Mouse (Mus musculus): Measurements from ENCODE around the gene Pced1b.
"Not testable (repeated sequence)": the region's sequence is repeated elsewhere in the genome, so short reads cannot be mapped to it uniquely, and the experiment has no call there.

Gene Pced1b

GRCm38 (mm10) chr15:97368631-97369030 lies 121.7 kb downstream of the Pced1b start:
- no peak for DNase-seq (ENCODE audit: extremely low spot score, low read depth, low spot score)

GRCm38 (mm10) chr15:97369144-97369543 lies 122.2 kb downstream of the Pced1b start:
- no peak for DNase-seq (ENCODE audit: extremely low spot score, low read depth, low spot score)

GRCm38 (mm10) chr15:97370880-97371279 lies 124.0 kb downstream of the Pced1b start:
- no peak for DNase-seq (ENCODE audit: extremely low spot score, low read depth, low spot score)

- DNase-seq (ENCODE audit: extremely low spot score, low read depth, low spot score): not testable (repeated sequence)
Observed at GRCm38 (mm10) chr15:97372043-97372442, 125.1 kb downstream of the Pced1b start.

- DNase-seq (ENCODE audit: extremely low spot score, low read depth, low spot score): no peak
Observed at GRCm38 (mm10) chr15:97372611-97373131, 125.8 kb downstream of the Pced1b start.

GRCm38 (mm10) chr15:97373203-97374084 lies 126.5 kb downstream of the Pced1b start:
- no peak for DNase-seq (ENCODE audit: extremely low spot score, low read depth, low spot score)

- no peak for DNase-seq (ENCODE audit: extremely low spot score, low read depth, low spot score)
Observed at GRCm38 (mm10) chr15:97374085-97374844, 127.4 kb downstream of the Pced1b start.

GRCm38 (mm10) chr15:97374845-97375720 lies 128.2 kb downstream of the Pced1b start:
- DNase-seq (ENCODE audit: extremely low spot score, low read depth, low spot score): no peak

- no peak for DNase-seq (ENCODE audit: extremely low spot score, low read depth, low spot score)
Observed at GRCm38 (mm10) chr15:97376081-97376742, 129.3 kb downstream of the Pced1b start.

- no peak for DNase-seq (ENCODE audit: extremely low spot score, low read depth, low spot score)
Observed at GRCm38 (mm10) chr15:97376792-97377222, 129.9 kb downstream of the Pced1b start.

- DNase-seq (ENCODE audit: extremely low spot score, low read depth, low spot score): no peak
Observed at GRCm38 (mm10) chr15:97378061-97378460, 131.2 kb downstream of the Pced1b start.

- no peak for DNase-seq (ENCODE audit: extremely low spot score, low read depth, low spot score)
Observed at GRCm38 (mm10) chr15:97379489-97380304, 132.8 kb downstream of the Pced1b start.

- DNase-seq (ENCODE audit: extremely low spot score, low read depth, low spot score): no peak
Observed at GRCm38 (mm10) chr15:97382567-97382966, 135.7 kb downstream of the Pced1b start.

GRCm38 (mm10) chr15:97383523-97384141 lies 136.7 kb downstream of the Pced1b start:
- DNase-seq (ENCODE audit: extremely low spot score, low read depth, low spot score): no peak

GRCm38 (mm10) chr15:97384170-97385018 lies 137.5 kb downstream of the Pced1b start:
- DNase-seq (ENCODE audit: extremely low spot score, low read depth, low spot score): no peak

- DNase-seq (ENCODE audit: extremely low spot score, low read depth, low spot score): not testable (repeated sequence)
Observed at GRCm38 (mm10) chr15:97385174-97385573, 138.3 kb downstream of the Pced1b start.

GRCm38 (mm10) chr15:97387793-97388192 lies 140.9 kb downstream of the Pced1b start:
- DNase-seq (ENCODE audit: extremely low spot score, low read depth, low spot score): no peak

- no peak for DNase-seq (ENCODE audit: extremely low spot score, low read depth, low spot score)
Observed at GRCm38 (mm10) chr15:97389577-97389976, 142.7 kb downstream of the Pced1b start.
